Mouse (Mus musculus) inflammation-experienced regulatory T-cells, adult 6 months (primary cell): ENCODE results near the gene Gm609. TPM values are rescaled to one million over a fixed set of nuclear protein-coding genes. Genes with fewer than 3 reads are reported as not detected.

Experiments
- polyA plus RNA-seq, 3 experiments: library from polyadenylated mRNA; unstranded; fragments of 100-300 nt; shearing (Covaris generic); gene quantifications; one replicate each; pipeline ENCODE4 v1.2.1; 2017

The Gm609 gene
- polyA plus RNA-seq, 3 experiments from 2014 or later, result not detected

Other genes starting within 250 kb of the Gm609 start
- 100 to 1,000 TPM in 2 of 3 experiments, 10 to 100 TPM in 1; 84.4 to 386 (median 244) TPM for gene Cd200, start 83.9 kb downstream of the Gm609 start, polyA plus RNA-seq
- not detected for gene Gm17783, start 39.1 kb upstream of the Gm609 start, polyA plus RNA-seq
- not detected for gene Slc9c1, start 42.3 kb upstream of the Gm609 start, polyA plus RNA-seq
- gene Gcsam, start 117.4 kb upstream of the Gm609 start, polyA plus RNA-seq, result under 1 TPM in 1 of 3 experiments, not detected in 2; 0.23 TPM
- gene BC016579, start 161.1 kb upstream of the Gm609 start, polyA plus RNA-seq, result not detected
- not detected for gene Tmprss7, start 200.7 kb upstream of the Gm609 start, polyA plus RNA-seq
- 1 to 10 TPM in 1 of 3 experiments, under 1 TPM in 1, not detected in 1; 0.55 to 1.1 TPM for gene Tagln3, start 231.6 kb upstream of the Gm609 start, polyA plus RNA-seq
- gene Abhd10, start 250.0 kb upstream of the Gm609 start, polyA plus RNA-seq, result 10 to 100 TPM; 22.7 to 25.9 (median 24.1) TPM